In genomic region chr16:17121569-17121968, GRCm38 (mm10) we compare ENCODE assay signal across 16 mouse cellular contexts. TPM values are rescaled to one million over a fixed set of nuclear protein-coding genes. Genes with fewer than 3 reads are reported as not detected.
A peak's percentile ranks its signal among the peaks of the same experiment; 100 is the strongest.
DNase-seq lines count a peak whose midpoint lies in the region; ATAC-seq and TF ChIP-seq lines count a peak whose summit lies in the region.
"Had no signal": no experiment of that assay in that cellular context is flagged by ENCODE, and none has a peak within 500 bp of the region (broad histone marks: within the 10 kb centered on the region; RNA-seq: fewer than 3 reads in every experiment).

No protein-coding gene starts in this region.

- peak; percentile 62 for DNase-seq in ES-E14 (ENCODE audit: low read depth, low spot score)
- DNase-seq in forebrain, embryonic 10.5 days (ENCODE audit: extremely low spot score, low spot score) = no peak
- no peak for DNase-seq in gastrocnemius, adult 2 months
- DNase-seq in adrenal gland, adult (ENCODE audit: inconsistent age in 2 of 2, low spot score in 1 of 2) = no peak
- DNase-seq: cerebellum, postnatal 25 days; kidney, adult 18-20 months; kidney, postnatal 4 days; lung, adult 18-20 months; retina, postnatal 1 day had no signal

- no peaks in the 10 kb centered on the region for H3K27me3 ChIP-seq in forebrain, embryonic 10.5 days (ENCODE audit: poor library complexity, severe bottlenecking)
- H3K27me3 ChIP-seq in hindbrain, embryonic 13.5 days = no peaks in the 10 kb centered on the region
- H3K27me3 ChIP-seq in midbrain, embryonic 16.5 days (ENCODE audit: control insufficient read depth, insufficient read depth, low read depth, low read length) = no peaks in the 10 kb centered on the region
- H3K27me3 ChIP-seq: limb, embryonic 13.5 days had no signal

- 47% methylated on average over 11 of the region's 14 CpGs for WGBS in forebrain, embryonic 10.5 days
- 33% methylated on average over 14 of the region's 14 CpGs for WGBS in hindbrain, embryonic 13.5 days
- 36% methylated on average over 14 of the region's 14 CpGs for WGBS in midbrain, embryonic 16.5 days

- in situ Hi-C loops in ES-E14 (cut with MboI; ENCODE audit: low sequenced_read_pairs in 2 of 2, unreplicated experiment in 2 of 2) = no loop called here

- no peak for TF ChIP-seq CTCF in gastrocnemius, adult 2 months (IDR thresholded peaks at IDR 0.05)

- H3K4me2 ChIP-seq in hindbrain, embryonic 13.5 days = peak overlapping the region; percentile 41
- H3K4me2 ChIP-seq in midbrain, embryonic 16.5 days (ENCODE audit: low read length) = peak overlapping the region; percentile 31
- H3K4me2 ChIP-seq: limb, embryonic 13.5 days had no signal

- ATAC-seq in hindbrain, embryonic 13.5 days (ENCODE audit: low FRiP score) = 0 out of 2 replicates have a peak, but pooled peaks have one; percentile 21
- peak; percentile 30; the same call in 1 of the 2 replicates for ATAC-seq in midbrain, embryonic 16.5 days
- ATAC-seq in erythroblast, adult 5-6 weeks (replicated peaks; ENCODE audit: low FRiP score, poor library complexity, severe bottlenecking) = no peak

- H3K27ac ChIP-seq in ES-E14 (ENCODE audit: insufficient read depth, low read depth, low read length, poor library complexity, severe bottlenecking) = no peak overlapping the region
- H3K27ac ChIP-seq in forebrain, embryonic 10.5 days = peak overlapping the region; percentile 2; the same call in 1 of the 2 replicates
- 0 out of 2 replicates have a peak overlapping the region, but pooled peaks have one; percentile 12 for H3K27ac ChIP-seq in hindbrain, embryonic 13.5 days
- no peak overlapping the region for H3K27ac ChIP-seq in midbrain, embryonic 16.5 days (ENCODE audit: low read length)
- H3K27ac ChIP-seq in gastrocnemius, adult 2 months = no peak overlapping the region
- H3K27ac ChIP-seq: limb, embryonic 13.5 days; macrophage had no signal

- peak overlapping the region; percentile 50 to 53 for H3K4me3 ChIP-seq in ES-E14 (ENCODE audit: insufficient read depth in 1 of 2, low read depth in 1 of 2, low read length in 2 of 2, poor library complexity in 1 of 2, severe bottlenecking in 1 of 2)
- H3K4me3 ChIP-seq in forebrain, embryonic 10.5 days = peak overlapping the region; percentile 31
- H3K4me3 ChIP-seq in hindbrain, embryonic 13.5 days = peak overlapping the region; percentile 23
- H3K4me3 ChIP-seq in midbrain, embryonic 16.5 days (ENCODE audit: low read depth, low read length) = no peak overlapping the region
- H3K4me3 ChIP-seq in gastrocnemius, adult 2 months = no peak overlapping the region
- H3K4me3 ChIP-seq: limb, embryonic 13.5 days had no signal

- peak overlapping the region; percentile 56 for H3K9ac ChIP-seq in ES-E14 (ENCODE audit: insufficient read depth, low read depth, low read length, poor library complexity, severe bottlenecking)
- 0 out of 2 replicates have a peak overlapping the region, but pooled peaks have one; percentile 29 for H3K9ac ChIP-seq in hindbrain, embryonic 13.5 days
- no peak overlapping the region for H3K9ac ChIP-seq in midbrain, embryonic 16.5 days (ENCODE audit: low read depth, low read length)
- H3K9ac ChIP-seq: limb, embryonic 13.5 days had no signal

- H3K4me1 ChIP-seq in ES-E14 (ENCODE audit: control insufficient read depth in 2 of 2, insufficient read depth in 2 of 2, low read length in 2 of 2, poor library complexity in 1 of 2) = peaks cover 5 to 7% of the 10 kb centered on the region in 2 experiments; a peak in 1 of 4 replicates
- H3K4me1 ChIP-seq in forebrain, embryonic 10.5 days = peaks cover 43% of the 10 kb centered on the region
- H3K4me1 ChIP-seq in hindbrain, embryonic 13.5 days (replicated peaks) = peaks cover 44% of the 10 kb centered on the region
- H3K4me1 ChIP-seq in midbrain, embryonic 16.5 days (ENCODE audit: control insufficient read depth, insufficient read depth, low read length) = peaks cover 15% of the 10 kb centered on the region

- intact Hi-C loops in gastrocnemius, adult 2 months (cut with DNase I) = no loop called here

- H3K9me3 ChIP-seq in ES-E14 (ENCODE audit: control insufficient read depth, insufficient read depth, low read depth, low read length) = no peaks in the 10 kb centered on the region
- H3K9me3 ChIP-seq in forebrain, embryonic 10.5 days = no peaks in the 10 kb centered on the region
- H3K9me3 ChIP-seq in hindbrain, embryonic 13.5 days = no peaks in the 10 kb centered on the region
- H3K9me3 ChIP-seq in midbrain, embryonic 16.5 days (replicated peaks; ENCODE audit: control insufficient read depth, low read length, poor library complexity, severe bottlenecking) = no peaks in the 10 kb centered on the region
- H3K9me3 ChIP-seq: limb, embryonic 13.5 days had no signal

- H3K36me3 ChIP-seq in ES-E14 (ENCODE audit: control insufficient read depth, insufficient read depth, low read length, poor library complexity, severe bottlenecking) = peaks cover 25% of the 10 kb centered on the region
- H3K36me3 ChIP-seq in forebrain, embryonic 10.5 days (replicated peaks) = peaks cover 72% of the 10 kb centered on the region
- 0 out of 2 replicates have a peak, but pooled peaks cover 2% of the 10 kb centered on the region for H3K36me3 ChIP-seq in hindbrain, embryonic 13.5 days
- H3K36me3 ChIP-seq in midbrain, embryonic 16.5 days (ENCODE audit: control insufficient read depth, insufficient read depth, low read length) = no peaks in the 10 kb centered on the region

TF ChIP-seq in ES-E14, 5 proteins besides CTCF, POLR2A, EP300 and RAD21:
- no peak for TF ChIP-seq CHD2 (IDR thresholded peaks at IDR 0.05; ENCODE audit: low read depth, low read length)
- TF ChIP-seq ZC3H11A (IDR thresholded peaks at IDR 0.05; ENCODE audit: borderline replicate concordance, low read depth, low read length) = no peak
- TF ChIP-seq HCFC1 (IDR thresholded peaks at IDR 0.05; ENCODE audit: borderline replicate concordance, insufficient read depth, low read length) = no peak
- no peak for TF ChIP-seq MAFK (IDR thresholded peaks at IDR 0.05; ENCODE audit: insufficient read depth, low read depth, low read length)
- no peak for TF ChIP-seq ZNF384 (IDR thresholded peaks at IDR 0.05; ENCODE audit: low read depth, low read length)

RNA-seq across cellular contexts. Expression of gene 2610318N02Rik, which starts 3.4 kb away (rescaled TPM):
- total RNA-seq in ES-E14 (2012; rRNA removed) = 47.7 and 74.0 TPM in 2 replicates
- polyA plus RNA-seq in forebrain, embryonic 10.5 days (2016; fragmentation: Nextera tagmentation; extraction: Ambion mirVana) = 153 and 164 TPM in 2 replicates
- 22.4 and 30.0 TPM in 2 replicates for polyA plus RNA-seq in hindbrain, embryonic 13.5 days (2015; fragmentation: Nextera tagmentation; extraction: Ambion mirVana)
- polyA plus RNA-seq in midbrain, embryonic 16.5 days (2015; fragmentation: Nextera tagmentation; extraction: Ambion mirVana) = 10.0 and 14.9 TPM in 2 replicates
- total RNA-seq in erythroblast, adult 5-6 weeks (2015; ENCODE audit: low replicate concordance) = 2.9 and 4.0 TPM in 2 replicates
- total RNA-seq in erythroblast, adult 5-6 weeks (2017; ENCODE audit: low replicate concordance) = 1.7 and 2.0 TPM in 2 replicates
- not detected for total RNA-seq in gastrocnemius, adult 2 months (2021)
- total RNA-seq: heart, adult 8-10 months; heart, postnatal 25 days had no signal

RNA-seq across cellular contexts. Expression of gene Ppil2, which starts 10.5 kb away (rescaled TPM):
- 73.2 and 86.7 TPM in 2 replicates for total RNA-seq in ES-E14 (2012; rRNA removed)
- polyA plus RNA-seq in forebrain, embryonic 10.5 days (2016; fragmentation: Nextera tagmentation; extraction: Ambion mirVana) = 138 and 155 TPM in 2 replicates
- 153 and 154 TPM in 2 replicates for polyA plus RNA-seq in hindbrain, embryonic 13.5 days (2015; fragmentation: Nextera tagmentation; extraction: Ambion mirVana)
- polyA plus RNA-seq in midbrain, embryonic 16.5 days (2015; fragmentation: Nextera tagmentation; extraction: Ambion mirVana) = 147 and 153 TPM in 2 replicates
- total RNA-seq in erythroblast, adult 5-6 weeks (2015; ENCODE audit: low replicate concordance) = 35.1 and 36.7 TPM in 2 replicates
- 57.7 and 79.4 TPM in 2 replicates for total RNA-seq in erythroblast, adult 5-6 weeks (2017; ENCODE audit: low replicate concordance)
- 10 to 100 TPM; 27.6 to 31.4 TPM for total RNA-seq in gastrocnemius, adult 2 months (2021)

RNA-seq across cellular contexts. Expression of gene Sdf2l1, which starts 10.6 kb away (rescaled TPM):
- 112 and 168 TPM in 2 replicates for total RNA-seq in ES-E14 (2012; rRNA removed)
- polyA plus RNA-seq in forebrain, embryonic 10.5 days (2016; fragmentation: Nextera tagmentation; extraction: Ambion mirVana) = 110 and 118 TPM in 2 replicates
- 37.8 and 43.4 TPM in 2 replicates for polyA plus RNA-seq in hindbrain, embryonic 13.5 days (2015; fragmentation: Nextera tagmentation; extraction: Ambion mirVana)
- 26.3 and 26.6 TPM in 2 replicates for polyA plus RNA-seq in midbrain, embryonic 16.5 days (2015; fragmentation: Nextera tagmentation; extraction: Ambion mirVana)
- total RNA-seq in erythroblast, adult 5-6 weeks (2015; ENCODE audit: low replicate concordance) = 20.9 and 51.7 TPM in 2 replicates
- total RNA-seq in erythroblast, adult 5-6 weeks (2017; ENCODE audit: low replicate concordance) = 15.8 and 25.6 TPM in 2 replicates
- total RNA-seq in gastrocnemius, adult 2 months (2021) = 1 to 10 TPM; 4.3 to 8.0 TPM

RNA-seq across cellular contexts. Expression of gene Ydjc, which starts 22.9 kb away (rescaled TPM):
- 34.0 and 64.7 TPM in 2 replicates for total RNA-seq in ES-E14 (2012; rRNA removed)
- 5.8 and 6.9 TPM in 2 replicates for polyA plus RNA-seq in forebrain, embryonic 10.5 days (2016; fragmentation: Nextera tagmentation; extraction: Ambion mirVana)
- polyA plus RNA-seq in hindbrain, embryonic 13.5 days (2015; fragmentation: Nextera tagmentation; extraction: Ambion mirVana) = 32.9 and 34.0 TPM in 2 replicates
- polyA plus RNA-seq in midbrain, embryonic 16.5 days (2015; fragmentation: Nextera tagmentation; extraction: Ambion mirVana) = 42.0 and 51.3 TPM in 2 replicates
- total RNA-seq in erythroblast, adult 5-6 weeks (2015; ENCODE audit: low replicate concordance) = 0.58 and 1.3 TPM in 2 replicates
- total RNA-seq in erythroblast, adult 5-6 weeks (2017; ENCODE audit: low replicate concordance) = 2.6 and 3.5 TPM in 2 replicates
- total RNA-seq in gastrocnemius, adult 2 months (2021) = under 1 TPM in 1 of 2 experiments, not detected in 1; 0.31 TPM

RNA-seq across cellular contexts. Expression of gene Ccdc116, which starts 25.5 kb away (rescaled TPM):
- 4.0 and 4.4 TPM in 2 replicates for total RNA-seq in ES-E14 (2012; rRNA removed)
- polyA plus RNA-seq in forebrain, embryonic 10.5 days (2016; fragmentation: Nextera tagmentation; extraction: Ambion mirVana) = 0.32 and 0.48 TPM in 2 replicates
- polyA plus RNA-seq in hindbrain, embryonic 13.5 days (2015; fragmentation: Nextera tagmentation; extraction: Ambion mirVana) = 1.5 and 2.2 TPM in 2 replicates
- 3.3 and 4.4 TPM in 2 replicates for polyA plus RNA-seq in midbrain, embryonic 16.5 days (2015; fragmentation: Nextera tagmentation; extraction: Ambion mirVana)
- 0.38 TPM in 1 of 2 replicates, not detected in the other for total RNA-seq in erythroblast, adult 5-6 weeks (2015; ENCODE audit: low replicate concordance)
- not detected in 2 replicates for total RNA-seq in erythroblast, adult 5-6 weeks (2017; ENCODE audit: low replicate concordance)
- under 1 TPM in 1 of 2 experiments, not detected in 1; 0.11 TPM for total RNA-seq in gastrocnemius, adult 2 months (2021)

Comparison
In these comparisons a context has a peak if more than half of its experiments do, and no peak if none do; other contexts are left out.
1. H3K27ac ChIP-seq: peak in forebrain, embryonic 10.5 days (single experiment) and hindbrain, embryonic 13.5 days (single experiment); none in ES-E14 (single experiment), midbrain, embryonic 16.5 days (single experiment) and gastrocnemius, adult 2 months (single experiment).
2. H3K4me3 ChIP-seq: peak in ES-E14 (2 of 2), forebrain, embryonic 10.5 days (single experiment) and hindbrain, embryonic 13.5 days (single experiment); none in midbrain, embryonic 16.5 days (single experiment) and gastrocnemius, adult 2 months (single experiment).